Mouse (Mus musculus): ENCODE results near the gene Ephb1. TPM values are rescaled to one million over a fixed set of nuclear protein-coding genes. Genes with fewer than 3 reads are reported as not detected.
A peak's percentile ranks its signal among the peaks of the same experiment; 100 is the strongest.

The Ephb1 gene
- polyA plus RNA-seq, 1 experiment from 2014 or later: 0.22 TPM

- no peaks in the 10 kb centered on the region; the same call in 1 of the 2 replicates for H3K4me1 ChIP-seq (ENCODE audit: control insufficient read depth, low read depth, low read length)
- no peak overlapping the region for H3K4me3 ChIP-seq (ENCODE audit: low read depth, low read length)
- WGBS (ENCODE audit: insufficient replicate concordance): 58% methylated on average over 3 of the region's 3 CpGs
- no peak for ATAC-seq (ENCODE audit: low read depth)
- no peak overlapping the region for H3K27ac ChIP-seq (ENCODE audit: low read length)
- H3K4me2 ChIP-seq (ENCODE audit: low read depth, low read length): no peak overlapping the region
- no peaks in the 10 kb centered on the region for H3K9me3 ChIP-seq (replicated peaks; ENCODE audit: control insufficient read depth, low read length)
- H3K27me3 ChIP-seq (ENCODE audit: control insufficient read depth, insufficient read depth, low read depth, low read length): peaks cover 45% of the 10 kb centered on the region
- no peaks in the 10 kb centered on the region for H3K36me3 ChIP-seq (ENCODE audit: control insufficient read depth, insufficient read depth)
- H3K9ac ChIP-seq (ENCODE audit: low read depth, low read length): no peak overlapping the region
Measured at GRCm38 (mm10) chr9:102355726-102356125, 1.2 kb upstream of the Ephb1 start.

GRCm38 (mm10) chr9:102353636-102354491, 629 bp downstream of the Ephb1 start:
- H3K9me3 ChIP-seq (replicated peaks; ENCODE audit: control insufficient read depth, low read length): no peaks in the 10 kb centered on the region
- H3K9ac ChIP-seq (ENCODE audit: low read depth, low read length): no peak overlapping the region
- H3K4me3 ChIP-seq (ENCODE audit: low read depth, low read length): peak overlapping the region; percentile 37
- no peaks in the 10 kb centered on the region for H3K36me3 ChIP-seq (ENCODE audit: control insufficient read depth, insufficient read depth)
- peak overlapping the region; percentile 49 for H3K4me2 ChIP-seq (ENCODE audit: low read depth, low read length)
- H3K27ac ChIP-seq (ENCODE audit: low read length): no peak overlapping the region
- no peaks in the 10 kb centered on the region; the same call in 1 of the 2 replicates for H3K4me1 ChIP-seq (ENCODE audit: control insufficient read depth, low read depth, low read length)
- H3K27me3 ChIP-seq (ENCODE audit: control insufficient read depth, insufficient read depth, low read depth, low read length): peaks cover 47% of the 10 kb centered on the region
- WGBS (ENCODE audit: insufficient replicate concordance): 3% methylated on average over 55 of the region's 70 CpGs
- ATAC-seq (ENCODE audit: low read depth): no peak

GRCm38 (mm10) chr9:102353056-102353635, 1.3 kb downstream of the Ephb1 start:
- H3K4me3 ChIP-seq (ENCODE audit: low read depth, low read length): no peak overlapping the region
- no peaks in the 10 kb centered on the region for H3K36me3 ChIP-seq (ENCODE audit: control insufficient read depth, insufficient read depth)
- H3K9me3 ChIP-seq (replicated peaks; ENCODE audit: control insufficient read depth, low read length): no peaks in the 10 kb centered on the region
- no peak overlapping the region for H3K4me2 ChIP-seq (ENCODE audit: low read depth, low read length)
- no peak overlapping the region for H3K9ac ChIP-seq (ENCODE audit: low read depth, low read length)
- H3K27ac ChIP-seq (ENCODE audit: low read length): no peak overlapping the region
- no peaks in the 10 kb centered on the region; the same call in 1 of the 2 replicates for H3K4me1 ChIP-seq (ENCODE audit: control insufficient read depth, low read depth, low read length)
- no peak for ATAC-seq (ENCODE audit: low read depth)
- WGBS (ENCODE audit: insufficient replicate concordance): 1% methylated on average over 34 of the region's 38 CpGs
- peaks cover 47% of the 10 kb centered on the region for H3K27me3 ChIP-seq (ENCODE audit: control insufficient read depth, insufficient read depth, low read depth, low read length)

- Histone ChIP-seq H3K4me1 (ENCODE audit: control insufficient read depth, low read depth, low read length) (no peaks in the 10 kb centered on the region; the same call in 1 of the 2 replicates), H3K9me3 (replicated peaks; ENCODE audit: control insufficient read depth, low read length) (no peaks in the 10 kb centered on the region), H3K27me3 (ENCODE audit: control insufficient read depth, insufficient read depth, low read depth, low read length) (peaks cover 47% of the 10 kb centered on the region), H3K4me3 (ENCODE audit: low read depth, low read length) (no peak overlapping the region), H3K4me2 (ENCODE audit: low read depth, low read length) (no peak overlapping the region), H3K36me3 (ENCODE audit: control insufficient read depth, insufficient read depth) (no peaks in the 10 kb centered on the region), H3K27ac (ENCODE audit: low read length) (no peak overlapping the region), H3K9ac (ENCODE audit: low read depth, low read length) (no peak overlapping the region)
- WGBS (ENCODE audit: insufficient replicate concordance): 6% methylated on average over 30 of the region's 30 CpGs
- no peak for ATAC-seq (ENCODE audit: low read depth)
Measured at GRCm38 (mm10) chr9:102352186-102353055, 2.1 kb downstream of the Ephb1 start.

GRCm38 (mm10) chr9:102351721-102352120, 2.8 kb downstream of the Ephb1 start:
- Histone ChIP-seq H3K36me3 (ENCODE audit: control insufficient read depth, insufficient read depth) (no peaks in the 10 kb centered on the region), H3K27ac (ENCODE audit: low read length) (no peak overlapping the region), H3K9me3 (replicated peaks; ENCODE audit: control insufficient read depth, low read length) (no peaks in the 10 kb centered on the region), H3K27me3 (ENCODE audit: control insufficient read depth, insufficient read depth, low read depth, low read length) (peaks cover 46% of the 10 kb centered on the region), H3K4me3 (ENCODE audit: low read depth, low read length) (no peak overlapping the region), H3K4me2 (ENCODE audit: low read depth, low read length) (no peak overlapping the region), H3K9ac (ENCODE audit: low read depth, low read length) (no peak overlapping the region), H3K4me1 (ENCODE audit: control insufficient read depth, low read depth, low read length) (no peaks in the 10 kb centered on the region; the same call in 1 of the 2 replicates)
- no peak for ATAC-seq (ENCODE audit: low read depth)
- 10% methylated on average over 10 of the region's 10 CpGs for WGBS (ENCODE audit: insufficient replicate concordance)

- Histone ChIP-seq H3K4me1 (ENCODE audit: control insufficient read depth, low read depth, low read length) (no peaks in the 10 kb centered on the region; the same call in 1 of the 2 replicates), H3K27ac (ENCODE audit: low read length) (no peak overlapping the region)
- no peak for ATAC-seq (ENCODE audit: low read depth)
Measured at GRCm38 (mm10) chr9:102351221-102351620, 3.3 kb downstream of the Ephb1 start.

GRCm38 (mm10) chr9:102350696-102351095, 3.8 kb downstream of the Ephb1 start:
- no peaks in the 10 kb centered on the region; the same call in 1 of the 2 replicates for H3K4me1 ChIP-seq (ENCODE audit: control insufficient read depth, low read depth, low read length)
- H3K27ac ChIP-seq (ENCODE audit: low read length): no peak overlapping the region
- peaks cover 45% of the 10 kb centered on the region for H3K27me3 ChIP-seq (ENCODE audit: control insufficient read depth, insufficient read depth, low read depth, low read length)
- H3K9me3 ChIP-seq (replicated peaks; ENCODE audit: control insufficient read depth, low read length): no peaks in the 10 kb centered on the region
- WGBS (ENCODE audit: insufficient replicate concordance): 66% methylated on average over 6 of the region's 6 CpGs
- H3K36me3 ChIP-seq (ENCODE audit: control insufficient read depth, insufficient read depth): no peaks in the 10 kb centered on the region
- no peak overlapping the region for H3K9ac ChIP-seq (ENCODE audit: low read depth, low read length)
- ATAC-seq (ENCODE audit: low read depth): no peak
- H3K4me3 ChIP-seq (ENCODE audit: low read depth, low read length): no peak overlapping the region
- H3K4me2 ChIP-seq (ENCODE audit: low read depth, low read length): no peak overlapping the region

More at GRCm38 (mm10) chr9:102351221-102351620, 3.3 kb downstream of the Ephb1 start:
- 29% methylated on average over 5 of the region's 5 CpGs for WGBS (ENCODE audit: insufficient replicate concordance)
- Histone ChIP-seq H3K4me2 (ENCODE audit: low read depth, low read length) (no peak overlapping the region), H3K4me3 (ENCODE audit: low read depth, low read length) (no peak overlapping the region), H3K9ac (ENCODE audit: low read depth, low read length) (no peak overlapping the region), H3K9me3 (replicated peaks; ENCODE audit: control insufficient read depth, low read length) (no peaks in the 10 kb centered on the region), H3K36me3 (ENCODE audit: control insufficient read depth, insufficient read depth) (no peaks in the 10 kb centered on the region), H3K27me3 (ENCODE audit: control insufficient read depth, insufficient read depth, low read depth, low read length) (peaks cover 45% of the 10 kb centered on the region)

GRCm38 (mm10) chr9:102350076-102350475, 4.4 kb downstream of the Ephb1 start:
- H3K9ac ChIP-seq (ENCODE audit: low read depth, low read length): no peak overlapping the region
- H3K9me3 ChIP-seq (replicated peaks; ENCODE audit: control insufficient read depth, low read length): no peaks in the 10 kb centered on the region
- no peaks in the 10 kb centered on the region; the same call in 1 of the 2 replicates for H3K4me1 ChIP-seq (ENCODE audit: control insufficient read depth, low read depth, low read length)
- H3K4me2 ChIP-seq (ENCODE audit: low read depth, low read length): no peak overlapping the region
- 57% methylated on average over 6 of the region's 6 CpGs for WGBS (ENCODE audit: insufficient replicate concordance)
- no peak for ATAC-seq (ENCODE audit: low read depth)
- no peaks in the 10 kb centered on the region for H3K36me3 ChIP-seq (ENCODE audit: control insufficient read depth, insufficient read depth)
- H3K27me3 ChIP-seq (ENCODE audit: control insufficient read depth, insufficient read depth, low read depth, low read length): peaks cover 44% of the 10 kb centered on the region
- no peak overlapping the region for H3K4me3 ChIP-seq (ENCODE audit: low read depth, low read length)
- no peak overlapping the region for H3K27ac ChIP-seq (ENCODE audit: low read length)
